In the genomic region with DNA sequence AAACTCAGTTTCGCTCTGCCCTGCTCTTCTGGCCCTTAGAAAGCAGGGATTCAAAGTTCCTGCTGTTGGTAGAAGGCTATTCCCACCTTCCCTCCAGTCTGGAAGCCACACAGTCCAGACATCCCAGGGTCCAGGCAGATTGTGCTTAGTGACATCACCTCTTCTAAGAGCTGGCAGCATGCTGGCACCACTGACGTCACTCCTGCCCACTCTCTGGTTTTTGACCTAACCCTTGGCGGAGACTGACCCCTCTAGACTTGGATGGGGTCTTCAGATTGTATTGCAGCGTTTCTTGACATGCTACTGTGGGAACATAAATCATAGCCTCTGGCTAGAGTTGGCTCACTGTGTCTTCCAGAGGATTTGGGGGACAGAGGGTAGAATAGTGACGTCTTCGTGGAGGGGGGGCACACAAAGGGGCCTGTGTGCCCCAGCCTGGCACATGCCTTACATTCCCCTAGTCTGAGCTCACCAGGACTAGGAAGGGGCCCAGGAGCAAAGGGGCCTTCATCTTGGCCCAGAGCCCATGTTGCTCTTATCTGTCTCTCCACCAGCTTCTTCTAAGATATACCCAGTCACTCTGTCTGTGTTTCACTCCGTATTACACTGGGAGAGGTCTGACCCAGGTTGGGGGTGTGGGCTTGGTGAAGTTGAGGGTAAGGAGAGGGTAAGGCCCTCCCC, we compare ENCODE assay signal across 9 mouse cellular contexts. TPM values are rescaled to one million over a fixed set of nuclear protein-coding genes. Genes with fewer than 3 reads are reported as not detected.
DNase-seq lines count a peak whose midpoint lies in the region; ATAC-seq and TF ChIP-seq lines count a peak whose summit lies in the region.
"Had no signal": no experiment of that assay in that cellular context is flagged by ENCODE, and none has a peak within 500 bp of the region (broad histone marks: within the 10 kb centered on the region; RNA-seq: fewer than 3 reads in every experiment).

No protein-coding gene starts in this region.

- no peak for TF ChIP-seq CTCF in layer of hippocampus, adult 2 months (conservative IDR thresholded peaks at IDR 0.05)
- no peak for TF ChIP-seq CTCF in midbrain, postnatal 0 days (IDR thresholded peaks at IDR 0.05)

- H3K27me3 ChIP-seq in hindbrain, embryonic 15.5 days: peaks cover 43% of the 10 kb centered on the region
- H3K27me3 ChIP-seq in midbrain, postnatal 0 days (ENCODE audit: insufficient read depth, low read length): peaks cover 32% of the 10 kb centered on the region

- no peaks in the 10 kb centered on the region for H3K9me3 ChIP-seq in hindbrain, embryonic 15.5 days
- H3K9me3 ChIP-seq in midbrain, postnatal 0 days (ENCODE audit: low read length): no peaks in the 10 kb centered on the region

- no peak for DNase-seq in layer of hippocampus, adult 2 months (ENCODE audit: low spot score in 2 of 2)
- DNase-seq in layer of hippocampus, adult 11-12 months (ENCODE audit: low spot score): no peak
- DNase-seq in cerebellum, postnatal 25 days: peak; percentile 65 to 66
- no peak for DNase-seq in midbrain, postnatal 0 days (ENCODE audit: low spot score)
- DNase-seq in right cerebral cortex, postnatal 36 days (ENCODE audit: low spot score in 2 of 2): no peak
- DNase-seq in frontal cortex, adult 2 months (ENCODE audit: extremely low spot score in 1 of 2, low spot score in 1 of 2): no peak
- DNase-seq in testis, postnatal 14 days (ENCODE audit: low spot score): no peak

- H3K27ac ChIP-seq in layer of hippocampus, adult 2 months: peak overlapping the region; percentile 72; the same call in 1 of the 2 replicates
- 0 out of 2 replicates have a peak overlapping the region, but pooled peaks have one; percentile 3 for H3K27ac ChIP-seq in hindbrain, embryonic 15.5 days (replicated peaks)
- H3K27ac ChIP-seq in midbrain, postnatal 0 days (ENCODE audit: low read depth, low read length): no peak overlapping the region

- no peak overlapping the region for H3K9ac ChIP-seq in hindbrain, embryonic 15.5 days
- no peak overlapping the region for H3K9ac ChIP-seq in midbrain, postnatal 0 days (replicated peaks; ENCODE audit: low read length, poor library complexity, severe bottlenecking)

- H3K4me1 ChIP-seq in hindbrain, embryonic 15.5 days (replicated peaks): peaks cover 26% of the 10 kb centered on the region
- H3K4me1 ChIP-seq in midbrain, postnatal 0 days (ENCODE audit: insufficient read depth, low read length): peaks cover 2% of the 10 kb centered on the region

- H3K36me3 ChIP-seq in hindbrain, embryonic 15.5 days: no peaks in the 10 kb centered on the region
- H3K36me3 ChIP-seq in midbrain, postnatal 0 days (ENCODE audit: insufficient read depth, low read length): no peaks in the 10 kb centered on the region

- peak overlapping the region; percentile 93 for H3K4me2 ChIP-seq in hindbrain, embryonic 15.5 days
- H3K4me2 ChIP-seq in midbrain, postnatal 0 days (ENCODE audit: low read depth, low read length, poor library complexity, severe bottlenecking): peak overlapping the region; percentile 78

- H3K4me3 ChIP-seq in layer of hippocampus, adult 2 months: no peak overlapping the region; the same call in 1 of the 2 replicates
- peak overlapping the region; percentile 43 for H3K4me3 ChIP-seq in hindbrain, embryonic 15.5 days
- peak overlapping the region; percentile 39; the same call in 1 of the 2 replicates for H3K4me3 ChIP-seq in midbrain, postnatal 0 days (ENCODE audit: low read depth, low read length)

- WGBS in hindbrain, embryonic 15.5 days: 49% methylated on average over 7 of the region's 7 CpGs
- 67% methylated on average over 7 of the region's 7 CpGs for WGBS in midbrain, postnatal 0 days

- no peak for ATAC-seq in hindbrain, embryonic 15.5 days (ENCODE audit: low FRiP score, low read depth)
- peak; percentile 14; the same call in 1 of the 2 replicates for ATAC-seq in midbrain, postnatal 0 days (ENCODE audit: low FRiP score)

RNA-seq across cellular contexts. Expression of a gene that starts 1.6 kb away (rescaled TPM):
- 10 to 100 TPM; 10.1 to 15.9 TPM for total RNA-seq in layer of hippocampus, adult 2 months (2021)
- polyA plus RNA-seq in hindbrain, embryonic 15.5 days (2015; fragmentation: Nextera tagmentation; extraction: Ambion mirVana): 11.3 and 13.7 TPM in 2 replicates
- 14.6 and 19.9 TPM in 2 replicates for total RNA-seq in midbrain, postnatal 0 days (2014; rRNA removed)
- 4.4 TPM in 2 replicates for polyA plus RNA-seq in midbrain, postnatal 0 days (2015; fragmentation: Nextera tagmentation; extraction: Ambion mirVana)
- 16.8 and 17.4 TPM in 2 replicates for polyA plus RNA-seq in frontal cortex, adult 2 months (2012; rRNA removed)

RNA-seq across cellular contexts. Expression of a gene that starts 22.6 kb away (rescaled TPM):
- total RNA-seq in layer of hippocampus, adult 2 months (2021): 10 to 100 TPM; 29.2 to 30.7 TPM
- polyA plus RNA-seq in hindbrain, embryonic 15.5 days (2015; fragmentation: Nextera tagmentation; extraction: Ambion mirVana): 33.9 and 37.4 TPM in 2 replicates
- 13.0 and 15.0 TPM in 2 replicates for total RNA-seq in midbrain, postnatal 0 days (2014; rRNA removed)
- polyA plus RNA-seq in midbrain, postnatal 0 days (2015; fragmentation: Nextera tagmentation; extraction: Ambion mirVana): 33.4 and 34.1 TPM in 2 replicates
- polyA plus RNA-seq in frontal cortex, adult 2 months (2012; rRNA removed): 26.9 and 29.0 TPM in 2 replicates

RNA-seq across cellular contexts. Expression of a gene that starts 22.6 kb away (rescaled TPM):
- total RNA-seq in layer of hippocampus, adult 2 months (2021): under 1 TPM; 0.27 to 0.38 TPM
- 0.13 TPM in 1 of 2 replicates, not detected in the other for polyA plus RNA-seq in hindbrain, embryonic 15.5 days (2015; fragmentation: Nextera tagmentation; extraction: Ambion mirVana)
- total RNA-seq in midbrain, postnatal 0 days (2014; rRNA removed): not detected in 2 replicates
- polyA plus RNA-seq in midbrain, postnatal 0 days (2015; fragmentation: Nextera tagmentation; extraction: Ambion mirVana): 0.07 and 0.27 TPM in 2 replicates
- polyA plus RNA-seq in frontal cortex, adult 2 months (2012; rRNA removed): 0.16 and 0.21 TPM in 2 replicates
- total RNA-seq: neutrophil, adult 5-6 weeks had no signal

RNA-seq across cellular contexts. Expression of a gene that starts 28.8 kb away (rescaled TPM):
- 10 to 100 TPM; 12.3 to 14.4 TPM for total RNA-seq in layer of hippocampus, adult 2 months (2021)
- 6.6 and 8.7 TPM in 2 replicates for polyA plus RNA-seq in hindbrain, embryonic 15.5 days (2015; fragmentation: Nextera tagmentation; extraction: Ambion mirVana)
- total RNA-seq in midbrain, postnatal 0 days (2014; rRNA removed): 16.6 and 29.0 TPM in 2 replicates
- 9.9 and 10.7 TPM in 2 replicates for polyA plus RNA-seq in midbrain, postnatal 0 days (2015; fragmentation: Nextera tagmentation; extraction: Ambion mirVana)
- 31.7 and 39.5 TPM in 2 replicates for polyA plus RNA-seq in frontal cortex, adult 2 months (2012; rRNA removed)
- total RNA-seq: neutrophil, adult 5-6 weeks had no signal

RNA-seq across cellular contexts. Expression of a gene that starts 34.3 kb away (rescaled TPM):
- 1 to 10 TPM in 1 of 2 experiments, not detected in 1; 1.3 TPM for total RNA-seq in layer of hippocampus, adult 2 months (2021)
- 0.13 and 0.35 TPM in 2 replicates for polyA plus RNA-seq in hindbrain, embryonic 15.5 days (2015; fragmentation: Nextera tagmentation; extraction: Ambion mirVana)
- 0.19 and 2.8 TPM in 2 replicates for total RNA-seq in midbrain, postnatal 0 days (2014; rRNA removed)
- polyA plus RNA-seq in midbrain, postnatal 0 days (2015; fragmentation: Nextera tagmentation; extraction: Ambion mirVana): 0.05 TPM in 1 of 2 replicates, not detected in the other
- polyA plus RNA-seq in frontal cortex, adult 2 months (2012; rRNA removed): 0.14 and 0.21 TPM in 2 replicates
- total RNA-seq: neutrophil, adult 5-6 weeks had no signal

Comparison
In these comparisons a context has a peak if more than half of its experiments do, and no peak if none do; other contexts are left out.
1. DNase-seq: peak in cerebellum, postnatal 25 days (2 of 2); none in layer of hippocampus, adult 2 months (0 of 2), layer of hippocampus, adult 11-12 months (single experiment), midbrain, postnatal 0 days (single experiment), right cerebral cortex, postnatal 36 days (0 of 2), frontal cortex, adult 2 months (0 of 2) and testis, postnatal 14 days (single experiment).